Mouse (Mus musculus) neural tube, embryonic 11.5 days (tissue): Measurements from ENCODE around the gene Gm1123. TPM values are rescaled to one million over a fixed set of nuclear protein-coding genes. Genes with fewer than 3 reads are reported as not detected.

Source experiments
- ATAC-seq: fragments of 200-750 bp; cut with Nextera tagmentation; 2 replicates; pipeline ENCODE4 v1.8.0; 2017; ENCODE audit warnings: moderate number of reproducible peaks, mild to moderate bottlenecking, moderate TSS enrichment, moderate library complexity; ENCODE audit not compliant: insufficient read depth, low FRiP score, low TSS enrichment
- DNase-seq: peaks from one replicate; pipeline ENCODE4 v3.0.0-alpha.2; 2015; ENCODE audit warnings: low spot score
- H3K27ac ChIP-seq: fragments of 300-500 bp; sonication (generic); 2 replicates; pipeline ENCODE4 v1.5.1; 2014; ENCODE audit warnings: low read depth, mild to moderate bottlenecking, low read length
- H3K27me3 ChIP-seq: fragments of 300-500 bp; sonication (generic); 2 replicates; pipeline ENCODE4 v1.6.1; 2014; ENCODE audit warnings: mild to moderate bottlenecking, low read length, mixed read lengths; ENCODE audit not compliant: control insufficient read depth, insufficient read depth
- H3K36me3 ChIP-seq: fragments of 300-500 bp; sonication (generic); 2 replicates; pipeline ENCODE4 v1.6.1; 2014; ENCODE audit warnings: mild to moderate bottlenecking, low read length, moderate library complexity, mixed read lengths; ENCODE audit not compliant: control insufficient read depth, insufficient read depth
- H3K4me1 ChIP-seq: fragments of 300-500 bp; sonication (generic); 2 replicates; pipeline ENCODE4 v1.6.1; 2014; ENCODE audit warnings: low read length, mixed read lengths; ENCODE audit not compliant: control insufficient read depth, insufficient read depth
- H3K4me2 ChIP-seq: fragments of 300-500 bp; sonication (generic); 2 replicates; pipeline ENCODE4 v1.6.1; 2014; ENCODE audit warnings: low read depth, mild to moderate bottlenecking, moderate library complexity
- H3K4me3 ChIP-seq: fragments of 300-500 bp; sonication (generic); 2 replicates; pipeline ENCODE4 v1.5.1; 2014; ENCODE audit warnings: low read depth, low read length
- H3K9ac ChIP-seq: fragments of 300-500 bp; sonication (generic); 2 replicates; pipeline ENCODE4 v1.6.1; 2014; ENCODE audit warnings: mild to moderate bottlenecking, low read length
- H3K9me3 ChIP-seq: fragments of 300-500 bp; sonication (generic); 2 replicates; pipeline ENCODE4 v1.6.1; 2016; ENCODE audit warnings: low read length; ENCODE audit not compliant: control insufficient read depth
- WGBS: fragments of 180-500 bp; shearing (Covaris S2); extraction: QIAGEN DNeasy Blood & Tissue Kit; methylation state at CpG from one replicate; pipeline ENCODE4 v1.1.7; 2014; 5-methylcytosine and 5-hydroxymethylcytosine counted together
- polyA plus RNA-seq: library from polyadenylated mRNA; unstranded; fragments of >200 nt; fragmentation: Nextera tagmentation; extraction: Ambion mirVana; gene quantifications from 2 replicates; pipeline ENCODE4 v1.2.1, GENCODE M21; 2014

The Gm1123 gene
- polyA plus RNA-seq, 1 experiment from 2014 or later = not detected

DNA sequence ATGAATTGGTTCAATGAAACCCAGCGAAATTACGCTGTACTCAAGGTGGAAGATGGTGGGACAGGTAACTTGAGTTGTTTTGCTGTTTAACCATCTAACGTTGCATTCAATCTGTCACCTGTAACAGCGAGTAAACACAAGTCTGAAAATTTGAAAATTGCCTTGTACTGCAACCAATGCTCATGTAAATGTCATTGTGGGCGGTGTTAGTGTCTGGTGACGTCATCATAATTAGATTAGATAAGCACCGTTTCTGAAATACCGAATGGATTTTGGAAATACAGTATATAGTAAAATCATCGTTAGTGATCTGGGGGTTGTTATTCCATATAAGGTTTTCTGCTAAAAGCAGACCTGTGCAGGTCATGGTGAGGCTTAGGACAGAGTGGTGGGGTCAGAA is 48.4 kb downstream of the Gm1123 start:
- H3K36me3 ChIP-seq = no peaks in the 10 kb centered on the region
- no peak for DNase-seq
- peak overlapping the region; percentile 76 for H3K4me3 ChIP-seq
- 56% methylated on average over 9 of the region's 9 CpGs for WGBS
- peak overlapping the region; percentile 68 for H3K9ac ChIP-seq
- H3K9me3 ChIP-seq = no peaks in the 10 kb centered on the region
- no peak for ATAC-seq
- H3K27me3 ChIP-seq = no peaks in the 10 kb centered on the region
- peaks cover 5% of the 10 kb centered on the region; the same call in 1 of the 2 replicates for H3K4me1 ChIP-seq
- peak overlapping the region; percentile 82 for H3K4me2 ChIP-seq
- H3K27ac ChIP-seq = no peak overlapping the region

GRCm38 (mm10) chr9:98986476-98987096 is 48.9 kb downstream of the Gm1123 start:
- Histone ChIP-seq H3K4me3 (peak overlapping the region; percentile 76), H3K4me2 (peak overlapping the region; percentile 82), H3K9me3 (no peaks in the 10 kb centered on the region), H3K9ac (peak overlapping the region; percentile 68), H3K27me3 (no peaks in the 10 kb centered on the region), H3K36me3 (no peaks in the 10 kb centered on the region), H3K4me1 (peaks cover 5% of the 10 kb centered on the region; the same call in 1 of the 2 replicates), H3K27ac (no peak overlapping the region)
- DNase-seq (no peak), ATAC-seq (peak; percentile 80)
- under 1% methylated on average over 47 of the region's 50 CpGs for WGBS

DNA sequence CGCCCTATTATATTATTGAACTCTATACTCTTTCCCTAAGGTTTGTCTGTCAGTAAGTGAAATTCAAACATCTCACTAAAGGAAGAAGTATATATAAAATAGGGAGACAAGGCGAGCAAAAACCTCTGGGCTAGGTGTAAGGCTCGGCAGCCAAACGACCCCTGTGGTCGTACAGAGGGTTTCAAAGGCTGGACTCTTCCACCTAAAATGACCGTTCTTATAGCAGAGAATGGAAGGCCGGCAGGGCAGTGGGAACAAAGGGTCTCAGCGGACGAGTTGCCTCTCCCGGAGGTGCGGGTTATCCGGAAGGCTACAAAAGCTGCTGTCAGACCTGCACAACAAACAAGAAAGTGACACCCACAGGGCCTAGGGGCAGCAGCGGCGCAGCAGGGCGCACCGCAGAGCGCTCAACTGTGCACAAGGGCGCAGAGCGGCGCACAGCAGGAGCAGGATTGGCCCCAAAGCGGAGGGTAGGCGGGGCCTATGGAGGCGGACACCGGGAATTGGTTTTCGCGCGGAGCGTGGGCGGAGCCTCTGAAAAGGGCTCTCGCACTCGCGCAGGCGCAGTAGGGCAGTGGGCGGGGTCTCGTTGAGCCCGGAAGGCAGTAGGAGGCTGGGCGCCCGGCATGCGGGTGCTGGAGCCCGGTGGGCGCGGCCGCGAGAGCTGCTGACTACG is 49.6 kb downstream of the Gm1123 start, which contains the start of gene Faim:
Gene Faim (plus strand): TSS at position 574 of the 676 bp plus-strand sequence.
- ATAC-seq = peak; percentile 96
- Histone ChIP-seq H3K36me3 (no peaks in the 10 kb centered on the region), H3K9me3 (no peaks in the 10 kb centered on the region), H3K4me3 (peak within 1 kb of the TSS; percentile 76), H3K27me3 (no peaks in the 10 kb centered on the region), H3K9ac (peak within 1 kb of the TSS; percentile 71), H3K27ac (peak within 1 kb of the TSS; percentile 65), H3K4me1 (peaks cover 5% of the 10 kb centered on the region; the same call in 1 of the 2 replicates), H3K4me2 (peak within 1 kb of the TSS; percentile 82)
- DNase-seq = peak; percentile 100
- 1% methylated on average over 45 of the region's 45 CpGs for WGBS

DNA sequence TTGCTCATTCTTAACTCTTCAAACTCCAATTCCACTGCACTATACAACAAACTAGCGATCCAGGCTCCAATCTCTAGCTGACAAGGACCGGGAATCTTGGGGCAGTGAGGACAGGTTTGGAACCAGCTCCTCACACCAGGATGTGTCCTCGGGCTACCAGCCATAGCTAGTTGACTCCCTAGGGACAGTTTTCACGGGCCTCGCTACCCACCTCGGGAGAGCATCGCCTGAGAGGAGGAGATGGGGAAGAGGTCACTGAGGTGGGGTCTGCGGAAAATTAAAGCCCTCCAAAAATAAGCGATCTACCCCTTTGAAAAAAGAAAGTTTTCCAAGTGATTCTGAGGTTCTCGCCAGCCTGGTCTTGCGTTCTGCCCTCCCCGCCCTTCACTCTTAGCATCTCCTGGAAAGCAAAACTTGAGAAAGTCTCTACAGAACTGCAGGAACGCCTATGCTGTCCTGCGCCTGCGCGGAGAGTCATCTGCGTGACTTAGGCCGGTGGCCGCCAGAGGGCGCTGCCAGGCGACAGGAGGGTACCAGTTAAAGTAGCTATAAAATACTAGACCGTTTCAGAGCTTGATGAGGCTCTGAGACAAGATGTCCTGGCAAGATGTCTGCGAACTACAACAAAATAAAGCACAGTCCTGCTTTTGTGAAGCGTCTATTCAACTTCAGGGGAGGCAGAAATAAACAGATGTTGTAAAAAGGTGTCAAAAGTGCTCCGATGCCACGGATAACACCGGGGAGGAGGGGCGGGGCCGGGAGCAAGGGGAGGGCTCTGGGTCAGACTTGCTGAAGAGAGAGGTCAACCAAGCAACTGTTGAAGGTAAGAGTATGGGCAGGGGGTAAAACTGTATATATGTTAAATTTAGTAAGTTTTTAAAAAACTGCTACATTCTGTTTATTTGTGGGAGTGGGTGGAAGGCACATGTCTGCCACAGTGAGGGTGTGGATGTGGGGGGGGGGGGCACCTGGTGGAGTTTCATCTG is 55.8 kb downstream of the Gm1123 start:
- H3K4me1 ChIP-seq = no peaks in the 10 kb centered on the region
- peak; percentile 48; the same call in 1 of the 2 replicates for ATAC-seq
- H3K27ac ChIP-seq = no peak overlapping the region
- WGBS = 5% methylated on average over 29 of the region's 29 CpGs
- no peaks in the 10 kb centered on the region for H3K9me3 ChIP-seq
- no peaks in the 10 kb centered on the region for H3K36me3 ChIP-seq
- H3K9ac ChIP-seq = no peak overlapping the region
- H3K27me3 ChIP-seq = peaks cover 10% of the 10 kb centered on the region
- DNase-seq = peak; percentile 91
- H3K4me2 ChIP-seq = peak overlapping the region; percentile 40
- H3K4me3 ChIP-seq = peak overlapping the region; percentile 16

DNA sequence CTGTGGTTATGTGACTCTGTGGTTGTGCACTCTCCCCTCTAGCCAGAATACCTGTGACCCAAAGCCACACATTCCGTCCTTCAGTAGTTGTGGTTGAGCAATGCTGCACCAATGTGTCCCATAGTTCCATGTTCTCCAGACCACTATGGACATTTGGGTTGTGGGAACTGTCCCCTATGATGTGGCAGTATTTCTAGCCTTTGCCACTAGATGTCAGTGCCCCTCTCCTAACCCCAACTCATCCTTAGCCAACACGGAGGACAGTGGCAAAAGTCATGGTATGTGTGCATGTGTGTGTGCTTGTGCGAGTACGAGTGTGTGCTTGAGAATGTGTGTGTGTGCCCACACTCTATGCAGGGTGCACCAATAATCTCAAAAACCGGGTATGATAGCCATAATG is 59.0 kb downstream of the Gm1123 start:
- Histone ChIP-seq H3K4me3 (no peak overlapping the region), H3K27ac (no peak overlapping the region), H3K4me1 (no peaks in the 10 kb centered on the region), H3K9ac (no peak overlapping the region), H3K9me3 (no peaks in the 10 kb centered on the region), H3K36me3 (no peaks in the 10 kb centered on the region), H3K4me2 (no peak overlapping the region), H3K27me3 (peaks cover 38% of the 10 kb centered on the region)
- no peak for ATAC-seq
- DNase-seq = no peak
- 42% methylated on average over 5 of the region's 5 CpGs for WGBS

DNA sequence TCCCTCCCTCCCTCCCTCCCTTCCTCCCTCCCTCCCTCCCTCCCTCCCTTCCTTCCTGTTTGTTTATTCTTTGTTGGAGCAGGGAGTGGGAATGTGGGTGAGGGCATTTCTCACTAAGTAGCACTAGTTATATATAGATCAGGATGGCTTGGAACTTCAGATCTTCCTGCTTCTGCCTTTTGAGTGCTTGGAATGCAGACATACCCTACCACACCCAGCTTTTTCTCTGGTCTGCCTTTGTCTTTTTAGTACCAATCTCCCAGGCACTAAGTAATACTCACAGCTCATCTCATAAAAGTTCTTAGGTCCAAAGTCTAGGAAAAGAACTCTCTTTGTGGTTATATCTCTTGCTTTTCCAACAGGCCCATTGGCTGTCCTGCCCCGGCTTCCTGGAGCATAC is 59.4 kb downstream of the Gm1123 start:
- Histone ChIP-seq H3K36me3 (no peaks in the 10 kb centered on the region), H3K4me1 (no peaks in the 10 kb centered on the region), H3K4me3 (no peak overlapping the region), H3K9me3 (no peaks in the 10 kb centered on the region), H3K27ac (no peak overlapping the region), H3K27me3 (peaks cover 41% of the 10 kb centered on the region), H3K4me2 (no peak overlapping the region), H3K9ac (no peak overlapping the region)
- DNase-seq (no peak), ATAC-seq (no peak)
- 81% methylated on average over 1 of the region's 1 CpGs for WGBS

DNA sequence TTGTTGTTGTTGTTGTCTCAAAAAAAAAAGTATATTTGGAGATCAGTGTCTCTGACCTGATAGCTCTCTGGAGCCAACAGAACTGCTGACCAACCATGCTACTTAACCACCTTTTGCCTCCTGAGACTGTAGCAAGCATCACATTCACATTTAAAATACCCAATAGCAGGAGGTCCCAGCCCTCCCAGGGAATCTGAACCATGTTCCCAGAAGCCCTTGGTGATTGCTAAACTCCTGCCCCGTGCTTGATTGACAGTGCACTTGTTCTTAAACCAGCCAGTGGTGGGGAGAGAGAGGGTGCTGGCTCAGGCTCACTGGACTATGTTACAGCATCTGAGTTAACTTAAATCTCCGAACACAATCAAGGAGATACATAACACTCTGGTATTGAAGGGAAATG is 60.6 kb downstream of the Gm1123 start:
- 0 out of 2 replicates have a peak, but pooled peaks cover 3% of the 10 kb centered on the region for H3K9me3 ChIP-seq
- H3K4me1 ChIP-seq = no peaks in the 10 kb centered on the region
- H3K27ac ChIP-seq = no peak overlapping the region
- H3K4me2 ChIP-seq = no peak overlapping the region
- no peak overlapping the region for H3K4me3 ChIP-seq
- H3K9ac ChIP-seq = no peak overlapping the region
- peaks cover 53% of the 10 kb centered on the region for H3K27me3 ChIP-seq
- 33% methylated on average over 2 of the region's 2 CpGs for WGBS
- DNase-seq = no peak
- ATAC-seq = no peak
- H3K36me3 ChIP-seq = no peaks in the 10 kb centered on the region

- Histone ChIP-seq H3K9ac (no peak overlapping the region), H3K36me3 (no peaks in the 10 kb centered on the region), H3K4me3 (peak overlapping the region; percentile 22), H3K27ac (no peak overlapping the region), H3K4me1 (no peaks in the 10 kb centered on the region), H3K9me3 (0 out of 2 replicates have a peak, but pooled peaks cover 3% of the 10 kb centered on the region), H3K4me2 (peak overlapping the region; percentile 51), H3K27me3 (peaks cover 55% of the 10 kb centered on the region)
- DNase-seq (peak; percentile 39), ATAC-seq (no peak)
- 4% methylated on average over 7 of the region's 7 CpGs for WGBS
Observed at GRCm38 (mm10) chr9:98973561-98973960, 62.0 kb downstream of the Gm1123 start.
